Mouse (Mus musculus): ENCODE data around the gene Dpf3. TPM values are rescaled to one million over a fixed set of nuclear protein-coding genes. Genes with fewer than 3 reads are reported as not detected.

The Dpf3 gene
- polyA plus RNA-seq, 1 experiment from 2014 or later = 6.7 TPM

DNA sequence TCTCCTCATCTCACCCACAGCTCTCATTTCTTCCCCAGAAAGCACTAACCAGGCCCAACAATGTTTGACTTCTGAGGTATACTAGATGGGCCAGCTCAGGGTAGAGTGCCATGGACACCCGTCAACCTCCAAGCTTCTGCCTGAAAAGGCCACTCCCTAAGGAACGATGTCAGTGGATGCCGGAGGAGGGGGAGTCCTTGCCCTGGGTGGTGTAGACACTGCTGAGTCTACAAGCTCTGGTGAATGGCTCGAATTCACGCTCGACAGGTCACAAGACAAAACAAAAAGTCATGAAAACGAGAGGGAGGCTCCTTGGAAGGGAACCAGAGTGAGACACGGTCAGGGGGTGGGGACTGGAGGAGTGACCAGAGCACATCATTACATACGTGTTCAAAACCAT, 17.4 kb downstream of the Dpf3 start:
- Histone ChIP-seq H3K4me3 (replicated peaks) (no peak overlapping the region), H3K27me3 (peaks cover 19% of the 10 kb centered on the region; the same call in 1 of the 2 replicates), H3K9me3 (replicated peaks) (no peaks in the 10 kb centered on the region), H3K9ac (no peak overlapping the region), H3K4me2 (no peak overlapping the region), H3K27ac (replicated peaks) (no peak overlapping the region), H3K4me1 (replicated peaks) (peaks cover 32% of the 10 kb centered on the region), H3K36me3 (replicated peaks) (no peaks in the 10 kb centered on the region)
- WGBS (ENCODE audit: insufficient replicate concordance) = 65% methylated on average over 9 of the region's 9 CpGs
- no peak for ATAC-seq (ENCODE audit: insufficient read depth)

- Histone ChIP-seq H3K36me3 (replicated peaks) (peaks cover 6% of the 10 kb centered on the region; the same call in 1 of the 2 replicates), H3K4me1 (replicated peaks) (peaks cover 25% of the 10 kb centered on the region), H3K27me3 (peaks cover 8% of the 10 kb centered on the region; the same call in 1 of the 2 replicates), H3K4me2 (peak overlapping the region; percentile 27), H3K9ac (no peak overlapping the region), H3K9me3 (replicated peaks) (no peaks in the 10 kb centered on the region), H3K4me3 (replicated peaks) (no peak overlapping the region), H3K27ac (replicated peaks) (no peak overlapping the region; the same call in 1 of the 2 replicates)
- 22% methylated on average over 6 of the region's 6 CpGs for WGBS (ENCODE audit: insufficient replicate concordance)
- ATAC-seq (ENCODE audit: insufficient read depth) = peak; percentile 61
Observed at GRCm38 (mm10) chr12:83466508-83467430, 20.7 kb downstream of the Dpf3 start.

DNA sequence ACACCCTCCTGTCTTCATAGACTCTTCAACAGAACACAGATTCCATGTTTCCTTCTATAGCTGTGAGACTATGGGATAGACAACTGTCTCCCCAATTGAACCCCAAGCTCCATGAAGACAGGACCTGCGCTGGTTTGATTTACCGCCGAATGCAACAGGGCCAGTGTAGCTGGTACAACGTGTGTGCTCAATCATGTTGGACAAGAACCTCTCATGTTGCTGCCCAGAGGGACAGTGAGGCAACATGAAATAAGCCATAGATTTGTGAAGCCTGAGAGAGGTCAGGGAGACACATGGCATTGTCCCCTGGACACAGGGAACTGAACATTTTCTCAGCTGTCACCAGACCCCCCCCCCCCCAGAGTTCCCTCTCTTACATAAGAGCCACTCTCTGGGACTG, 21.5 kb downstream of the Dpf3 start:
- no peaks in the 10 kb centered on the region for H3K9me3 ChIP-seq (replicated peaks)
- ATAC-seq (ENCODE audit: insufficient read depth) = no peak
- no peak overlapping the region for H3K4me2 ChIP-seq
- H3K36me3 ChIP-seq (replicated peaks) = peaks cover 7% of the 10 kb centered on the region; the same call in 1 of the 2 replicates
- peaks cover 2% of the 10 kb centered on the region; the same call in 1 of the 2 replicates for H3K27me3 ChIP-seq
- H3K4me1 ChIP-seq (replicated peaks) = peaks cover 24% of the 10 kb centered on the region
- H3K27ac ChIP-seq (replicated peaks) = no peak overlapping the region
- WGBS (ENCODE audit: insufficient replicate concordance) = 79% methylated on average over 4 of the region's 4 CpGs
- H3K9ac ChIP-seq = no peak overlapping the region
- no peak overlapping the region for H3K4me3 ChIP-seq (replicated peaks)

GRCm38 (mm10) chr12:83460272-83460671, 27.2 kb downstream of the Dpf3 start:
- no peak overlapping the region for H3K4me3 ChIP-seq (replicated peaks)
- H3K27ac ChIP-seq (replicated peaks) = no peak overlapping the region
- WGBS (ENCODE audit: insufficient replicate concordance) = 66% methylated on average over 3 of the region's 3 CpGs
- no peak overlapping the region for H3K9ac ChIP-seq
- H3K36me3 ChIP-seq (replicated peaks) = peaks cover 7% of the 10 kb centered on the region; the same call in 1 of the 2 replicates
- H3K27me3 ChIP-seq = no peaks in the 10 kb centered on the region
- H3K4me2 ChIP-seq = no peak overlapping the region
- no peak for ATAC-seq (ENCODE audit: insufficient read depth)
- peaks cover 13% of the 10 kb centered on the region; the same call in 1 of the 2 replicates for H3K4me1 ChIP-seq (replicated peaks)
- H3K9me3 ChIP-seq (replicated peaks) = no peaks in the 10 kb centered on the region

DNA sequence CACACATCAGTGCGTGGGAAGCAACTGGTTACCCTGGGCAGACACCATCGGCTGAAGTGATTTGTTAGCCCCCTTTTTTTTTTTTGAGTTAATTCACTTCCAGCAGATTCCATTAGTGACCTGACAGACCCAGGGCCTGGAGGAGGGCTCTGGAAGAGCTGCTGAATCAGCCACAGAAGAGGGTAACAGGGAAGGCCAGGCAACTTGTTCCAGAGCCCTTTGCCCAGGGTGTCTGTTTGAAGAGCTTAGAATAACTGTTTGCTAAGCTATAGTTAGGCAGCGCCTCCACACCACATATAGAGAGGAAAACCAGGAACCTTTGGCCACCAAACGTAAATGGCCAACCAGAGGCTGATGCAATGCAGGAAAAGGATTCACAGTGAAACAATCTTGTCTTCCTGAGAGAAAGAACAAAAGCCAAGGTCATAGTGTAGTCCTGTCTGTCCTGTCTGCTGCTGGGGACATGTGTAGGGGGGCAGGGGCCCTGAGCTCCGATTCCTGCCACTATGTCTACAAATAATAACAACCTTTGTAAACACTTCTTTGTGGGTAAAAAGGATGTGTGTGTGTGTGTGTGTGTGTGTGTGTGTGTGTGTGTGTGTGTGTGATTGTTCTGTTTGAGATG, 32.7 kb downstream of the Dpf3 start:
- H3K4me2 ChIP-seq = peak overlapping the region; percentile 5; the same call in 1 of the 2 replicates
- 0 out of 2 replicates have a peak, but pooled peaks cover 4% of the 10 kb centered on the region for H3K27me3 ChIP-seq
- no peaks in the 10 kb centered on the region for H3K36me3 ChIP-seq (replicated peaks)
- peak; percentile 79 for ATAC-seq (ENCODE audit: insufficient read depth)
- H3K4me3 ChIP-seq (replicated peaks) = no peak overlapping the region
- no peaks in the 10 kb centered on the region for H3K9me3 ChIP-seq (replicated peaks)
- peak overlapping the region; percentile 70 for H3K27ac ChIP-seq (replicated peaks)
- 45% methylated on average over 5 of the region's 5 CpGs for WGBS (ENCODE audit: insufficient replicate concordance)
- H3K9ac ChIP-seq = peak overlapping the region; percentile 6; the same call in 1 of the 2 replicates
- H3K4me1 ChIP-seq (replicated peaks) = peaks cover 34% of the 10 kb centered on the region

DNA sequence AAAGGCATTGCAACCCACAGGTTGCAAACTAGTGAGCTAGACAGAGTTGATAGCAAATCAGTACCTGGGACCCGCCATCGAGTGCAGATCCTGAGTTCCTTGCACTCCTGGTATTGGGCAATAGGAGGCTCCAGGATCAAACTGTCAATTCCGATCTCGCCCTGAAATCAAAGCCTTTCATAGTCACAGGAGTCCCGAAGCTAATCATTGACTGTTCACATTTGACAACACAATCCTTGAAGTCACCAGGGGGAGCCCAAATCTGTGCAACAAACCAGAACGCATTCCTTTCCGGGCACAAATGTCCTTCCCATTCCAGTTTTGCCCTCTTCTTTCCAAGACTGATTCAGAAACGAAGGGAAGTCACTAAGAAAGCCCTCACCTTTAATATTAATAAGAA, 35.7 kb downstream of the Dpf3 start:
- no peak for ATAC-seq (ENCODE audit: insufficient read depth)
- WGBS (ENCODE audit: insufficient replicate concordance) = 58% methylated on average over 8 of the region's 8 CpGs
- Histone ChIP-seq H3K9ac (no peak overlapping the region), H3K9me3 (replicated peaks) (no peaks in the 10 kb centered on the region), H3K27me3 (peaks cover 16% of the 10 kb centered on the region; the same call in 1 of the 2 replicates), H3K4me1 (replicated peaks) (peaks cover 32% of the 10 kb centered on the region), H3K4me3 (replicated peaks) (no peak overlapping the region), H3K4me2 (no peak overlapping the region), H3K27ac (replicated peaks) (no peak overlapping the region), H3K36me3 (replicated peaks) (no peaks in the 10 kb centered on the region)

GRCm38 (mm10) chr12:83450471-83450870, 37.0 kb downstream of the Dpf3 start:
- peaks cover 38% of the 10 kb centered on the region for H3K4me1 ChIP-seq (replicated peaks)
- 79% methylated on average over 1 of the region's 1 CpGs for WGBS (ENCODE audit: insufficient replicate concordance)
- H3K9ac ChIP-seq = no peak overlapping the region
- ATAC-seq (ENCODE audit: insufficient read depth) = no peak
- H3K36me3 ChIP-seq (replicated peaks) = no peaks in the 10 kb centered on the region
- no peaks in the 10 kb centered on the region for H3K9me3 ChIP-seq (replicated peaks)
- H3K4me3 ChIP-seq (replicated peaks) = no peak overlapping the region
- H3K4me2 ChIP-seq = no peak overlapping the region
- H3K27me3 ChIP-seq = peaks cover 16% of the 10 kb centered on the region; the same call in 1 of the 2 replicates
- H3K27ac ChIP-seq (replicated peaks) = no peak overlapping the region

- WGBS (ENCODE audit: insufficient replicate concordance) = 64% methylated on average over 7 of the region's 7 CpGs
- Histone ChIP-seq H3K4me2 (no peak overlapping the region), H3K27me3 (peaks cover 16% of the 10 kb centered on the region; the same call in 1 of the 2 replicates), H3K4me3 (replicated peaks) (no peak overlapping the region), H3K9ac (no peak overlapping the region), H3K27ac (replicated peaks) (no peak overlapping the region), H3K9me3 (replicated peaks) (no peaks in the 10 kb centered on the region), H3K36me3 (replicated peaks) (no peaks in the 10 kb centered on the region), H3K4me1 (replicated peaks) (peaks cover 43% of the 10 kb centered on the region)
- no peak for ATAC-seq (ENCODE audit: insufficient read depth)
Observed at GRCm38 (mm10) chr12:83449202-83449601, 38.3 kb downstream of the Dpf3 start.

DNA sequence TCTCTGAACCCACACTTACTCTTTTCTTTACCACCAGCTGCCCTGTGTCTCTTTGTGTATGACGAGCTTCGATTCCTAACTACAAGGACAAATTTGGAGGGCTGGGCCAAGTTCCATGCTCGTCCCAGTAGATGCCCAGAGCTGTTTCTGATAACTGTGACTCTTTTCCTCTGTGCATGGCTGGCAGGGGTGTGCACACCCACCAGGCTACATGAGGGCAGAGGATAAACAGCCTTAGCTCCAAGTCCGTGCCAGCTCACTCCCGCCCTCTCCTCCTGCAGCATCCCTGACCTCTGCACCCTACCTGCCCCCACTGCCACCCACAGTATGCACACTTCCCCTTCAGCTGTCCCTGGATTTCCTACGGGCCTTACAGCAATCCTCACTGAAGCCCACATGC, 41.9 kb downstream of the Dpf3 start:
- WGBS (ENCODE audit: insufficient replicate concordance) = 63% methylated on average over 6 of the region's 6 CpGs
- no peaks in the 10 kb centered on the region for H3K9me3 ChIP-seq (replicated peaks)
- H3K4me2 ChIP-seq = no peak overlapping the region
- ATAC-seq (ENCODE audit: insufficient read depth) = peak; percentile 56
- peaks cover 22% of the 10 kb centered on the region for H3K4me1 ChIP-seq (replicated peaks)
- H3K9ac ChIP-seq = no peak overlapping the region
- no peak overlapping the region for H3K4me3 ChIP-seq (replicated peaks)
- no peaks in the 10 kb centered on the region for H3K36me3 ChIP-seq (replicated peaks)
- H3K27ac ChIP-seq (replicated peaks) = no peak overlapping the region; the same call in 1 of the 2 replicates
- peaks cover 16% of the 10 kb centered on the region; the same call in 1 of the 2 replicates for H3K27me3 ChIP-seq

DNA sequence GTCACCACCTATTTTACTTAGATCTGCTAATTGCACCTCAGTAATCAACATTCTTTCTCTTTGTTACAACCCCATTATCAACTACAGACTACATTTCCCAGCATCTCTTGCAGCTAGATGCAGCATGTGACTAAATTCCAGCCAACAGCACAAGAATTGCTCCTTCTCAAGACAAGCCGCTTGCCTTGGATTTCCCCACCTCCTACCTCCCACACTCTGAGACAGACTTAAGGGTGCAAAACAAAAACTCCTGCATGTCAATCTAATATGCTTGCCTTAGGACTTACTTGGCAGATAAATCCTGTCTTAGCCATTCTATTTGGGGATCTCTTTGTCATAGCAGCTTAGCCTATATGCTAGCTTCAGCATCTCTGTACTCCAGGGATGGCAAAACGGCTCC, 43.1 kb downstream of the Dpf3 start:
- H3K27me3 ChIP-seq = peaks cover 8% of the 10 kb centered on the region; the same call in 1 of the 2 replicates
- no peak overlapping the region for H3K4me3 ChIP-seq (replicated peaks)
- WGBS (ENCODE audit: insufficient replicate concordance) = 88% methylated on average over 2 of the region's 2 CpGs

GRCm38 (mm10) chr12:83438002-83438401, 49.5 kb downstream of the Dpf3 start:
- 0 out of 2 replicates have a peak, but pooled peaks cover 16% of the 10 kb centered on the region for H3K4me1 ChIP-seq (replicated peaks)
- H3K27ac ChIP-seq (replicated peaks) = no peak overlapping the region
- H3K36me3 ChIP-seq (replicated peaks) = no peaks in the 10 kb centered on the region
- ATAC-seq (ENCODE audit: insufficient read depth) = no peak
- H3K9me3 ChIP-seq (replicated peaks) = no peaks in the 10 kb centered on the region
- H3K4me2 ChIP-seq = no peak overlapping the region
- 39% methylated on average over 2 of the region's 2 CpGs for WGBS (ENCODE audit: insufficient replicate concordance)
- no peaks in the 10 kb centered on the region for H3K27me3 ChIP-seq
- H3K4me3 ChIP-seq (replicated peaks) = no peak overlapping the region
- H3K9ac ChIP-seq = no peak overlapping the region

More for the DNA sequence above, 43.1 kb downstream of the Dpf3 start:
- Histone ChIP-seq H3K4me2 (no peak overlapping the region), H3K9ac (no peak overlapping the region), H3K4me1 (replicated peaks) (peaks cover 22% of the 10 kb centered on the region), H3K9me3 (replicated peaks) (no peaks in the 10 kb centered on the region), H3K27ac (replicated peaks) (no peak overlapping the region), H3K36me3 (replicated peaks) (no peaks in the 10 kb centered on the region)
- no peak for ATAC-seq (ENCODE audit: insufficient read depth)

All from liver, embryonic 15.5 days (tissue).